Mouse (Mus musculus): ENCODE measurements at regions not wholly inside any gene's neighbourhood (a gene's known extent, or its start where the extent isn't known, plus 50 kb on each side); places are given as distances from the start of the nearest gene placed in this dataset.

DNA sequence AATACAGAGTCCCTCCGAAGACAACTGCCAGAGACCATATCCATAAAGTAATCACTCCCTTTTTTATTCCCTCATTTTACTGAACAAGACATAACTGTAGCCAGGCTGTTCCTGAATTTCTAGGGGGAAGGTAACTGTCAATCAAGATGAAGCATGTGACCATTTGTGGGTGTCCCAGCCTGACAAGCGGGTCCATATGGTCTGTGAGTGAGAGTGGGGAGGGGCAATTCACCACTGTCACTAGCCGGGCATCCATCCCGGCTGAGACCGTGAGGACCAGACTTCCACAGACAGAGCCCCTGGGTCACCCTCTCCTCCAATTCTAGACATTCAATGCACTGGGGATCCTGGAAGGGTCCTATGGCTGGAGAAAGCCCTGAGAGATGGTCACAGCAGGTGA, 54.6 kb downstream of the Gm11733 start:
- no peak for DNase-seq

DNA sequence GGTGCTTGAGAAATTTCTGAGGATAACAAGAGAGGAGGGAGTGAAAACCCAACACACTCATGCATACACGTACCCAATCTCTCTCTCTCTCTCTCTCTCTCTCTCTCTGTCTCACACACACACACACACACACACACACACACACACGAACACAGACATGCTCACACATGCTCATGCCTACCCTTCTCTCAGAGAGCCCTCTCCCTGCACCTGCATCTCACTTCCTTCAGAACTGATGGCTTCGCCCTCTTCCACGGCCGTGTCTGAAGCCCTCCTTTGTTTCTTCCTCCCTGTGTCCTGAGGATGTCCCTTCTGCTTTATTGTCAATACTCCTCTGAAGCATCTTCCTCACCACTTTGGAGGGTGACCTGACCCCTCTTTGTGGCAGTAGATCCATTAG, 56.4 kb downstream of the Gm11733 start:
- no peak for DNase-seq

DNA sequence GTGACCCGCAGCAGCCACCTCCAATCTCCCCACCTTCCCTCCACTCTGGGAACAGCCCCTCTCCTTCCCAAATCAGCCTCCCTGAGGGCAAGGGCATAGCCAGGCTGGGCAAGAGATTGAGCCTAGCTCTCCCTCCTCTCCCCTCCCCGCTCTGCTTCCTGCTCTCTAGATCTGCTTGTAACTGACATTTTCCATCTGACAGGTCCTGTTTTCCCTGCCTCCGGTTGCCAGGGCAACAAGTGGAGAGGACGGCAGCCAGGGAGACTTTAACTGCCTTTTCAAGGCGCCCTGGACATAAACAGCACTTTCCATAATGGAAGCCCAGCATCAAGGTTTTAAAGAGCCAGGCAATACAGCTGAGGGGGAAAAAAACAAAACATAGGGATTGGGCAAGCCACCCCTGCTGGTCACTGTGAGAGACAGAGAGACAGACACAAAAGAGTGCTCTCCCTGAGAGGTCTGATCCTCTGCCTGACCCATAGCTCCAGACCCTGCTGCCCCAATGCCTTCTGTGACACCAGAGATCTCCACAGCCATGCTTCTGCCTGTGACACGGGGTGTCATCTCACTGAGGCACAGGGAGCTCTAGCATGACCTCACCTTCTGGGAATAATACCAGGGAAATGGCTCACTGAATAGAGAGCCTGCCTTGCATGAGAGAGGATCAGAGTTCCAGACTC, 57.2 kb downstream of the Gm11733 start:
- DNase-seq = peak; percentile 52

DNA sequence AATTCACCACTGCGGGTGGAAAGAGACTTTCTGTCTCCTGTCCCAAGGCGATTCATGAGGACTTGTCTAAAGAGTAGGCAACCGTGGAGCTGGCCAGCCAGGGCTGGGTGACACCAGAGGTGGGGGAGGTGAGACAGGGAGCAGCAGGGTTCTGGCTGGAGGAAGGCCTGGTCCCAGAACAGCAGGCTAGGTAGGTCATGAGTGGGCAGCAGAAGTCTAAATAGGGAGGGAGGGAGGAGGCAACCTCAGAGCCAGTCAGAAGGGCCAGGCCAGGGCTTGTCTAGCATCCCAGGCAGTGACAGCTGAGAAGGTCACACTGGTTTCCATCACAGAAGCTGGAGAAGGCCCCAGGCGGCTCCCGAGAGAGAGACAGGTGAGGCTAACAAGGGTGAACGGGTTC, 59.0 kb downstream of the Gm11733 start:
- no peak for DNase-seq

DNA sequence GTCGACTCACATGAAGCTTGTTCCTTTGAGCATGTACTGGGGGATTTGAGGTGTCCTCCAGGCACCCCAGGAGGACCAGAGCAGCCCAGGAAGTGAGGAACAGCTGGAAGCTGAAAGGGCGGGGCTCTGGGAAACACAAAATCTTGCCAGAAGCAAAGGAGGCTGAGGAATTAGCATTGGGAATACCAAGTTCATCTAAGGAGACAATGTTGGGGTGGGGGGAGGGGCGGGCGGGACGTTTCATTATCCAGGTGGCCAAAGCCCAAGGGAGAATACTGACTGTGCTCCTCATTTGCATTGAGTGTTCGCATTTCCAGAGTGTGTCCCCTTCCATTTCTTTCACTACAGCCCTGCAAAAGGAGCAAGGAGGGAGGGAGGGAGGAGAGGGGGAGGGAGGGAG, 60.3 kb downstream of the Gm11733 start:
- DNase-seq = no peak

DNA sequence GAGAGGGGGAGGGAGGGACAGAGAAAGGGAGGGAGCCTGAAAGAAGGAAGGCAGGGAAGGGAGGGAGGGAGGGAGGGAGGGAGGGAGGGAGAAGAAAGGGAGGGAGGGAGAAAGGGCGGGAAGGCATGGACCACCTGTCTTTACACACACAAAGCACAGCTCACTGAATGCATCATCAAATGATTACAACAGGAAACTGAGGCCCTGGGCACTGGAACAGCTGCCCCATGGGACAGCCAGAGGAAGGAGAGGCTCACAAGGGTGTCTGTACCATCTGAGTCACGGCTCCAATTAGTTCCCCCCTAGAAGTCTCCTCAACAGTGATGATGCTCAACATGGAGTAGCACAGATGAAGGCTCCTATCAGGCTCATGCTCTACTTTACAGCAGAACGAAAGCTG, 60.8 kb downstream of the Gm11733 start:
- no peak for DNase-seq

DNA sequence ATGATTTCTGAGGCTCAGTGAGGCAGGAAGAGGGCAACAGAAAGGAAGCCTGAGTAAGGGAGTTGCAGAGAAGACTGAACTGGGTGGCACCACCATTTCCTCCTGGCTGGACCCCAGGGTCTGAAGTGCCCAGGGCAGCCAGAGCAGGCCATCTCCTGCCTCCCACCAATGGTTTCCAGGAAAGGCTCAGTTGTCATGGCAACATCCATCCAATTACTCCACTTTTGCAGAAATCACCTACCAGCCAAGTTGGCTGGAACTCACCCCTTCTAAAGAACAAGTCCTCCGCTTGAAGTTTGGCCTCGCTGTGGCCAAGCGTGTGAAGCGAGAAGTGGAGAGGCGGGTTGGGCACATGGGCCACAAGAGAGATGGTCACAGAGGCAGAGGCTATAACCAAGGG, 67.8 kb downstream of the Gm11733 start:
- peak; percentile 65 for DNase-seq

DNA sequence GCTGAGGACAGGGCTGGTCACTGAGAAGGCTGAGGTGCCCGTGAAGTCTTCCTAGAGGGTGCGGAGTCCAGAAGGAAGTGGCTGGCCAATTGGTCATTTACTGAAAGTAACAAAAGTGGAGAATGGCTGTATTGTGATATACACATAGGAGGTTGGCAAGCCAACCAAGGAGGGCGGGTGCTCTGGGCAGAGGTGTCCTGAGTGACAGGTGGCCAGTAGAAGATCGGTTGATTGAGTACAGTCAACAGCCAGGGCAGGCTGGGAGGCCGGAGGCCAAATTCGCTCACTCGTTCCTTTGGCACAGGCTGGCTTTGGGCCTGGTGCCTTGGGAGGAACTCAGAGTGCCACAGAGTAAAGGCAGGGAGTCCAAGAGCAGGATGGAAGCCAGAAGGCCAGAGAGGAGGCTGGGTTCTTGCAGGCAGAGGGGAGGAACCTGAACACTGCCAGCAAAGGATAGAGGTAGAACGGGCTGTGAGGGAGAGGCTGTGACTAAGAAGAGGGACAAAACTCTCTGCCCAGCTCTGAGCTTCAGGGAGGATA, 68.3 kb downstream of the Gm11733 start:
- no peak for DNase-seq

DNA sequence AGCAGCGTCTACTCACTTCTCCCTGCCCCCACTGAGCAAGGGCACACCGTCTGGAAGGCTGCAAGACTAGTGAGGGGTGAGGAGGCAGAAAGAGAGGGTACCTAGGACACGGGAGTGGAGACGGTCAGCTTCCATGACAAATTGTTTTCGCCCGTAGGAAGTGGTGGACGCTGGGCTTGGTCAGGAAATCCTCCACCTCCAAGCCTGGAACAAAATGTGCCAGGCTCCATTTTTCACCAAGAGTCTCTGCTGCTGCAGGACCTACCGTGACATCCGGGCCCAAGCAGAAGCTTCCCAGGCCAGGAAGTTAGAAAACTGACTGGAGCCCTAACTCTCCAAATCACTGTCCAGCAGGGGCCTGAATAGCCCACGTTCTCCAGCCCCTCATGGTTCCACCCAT, 69.9 kb downstream of the Gm11733 start:
- DNase-seq = no peak

DNA sequence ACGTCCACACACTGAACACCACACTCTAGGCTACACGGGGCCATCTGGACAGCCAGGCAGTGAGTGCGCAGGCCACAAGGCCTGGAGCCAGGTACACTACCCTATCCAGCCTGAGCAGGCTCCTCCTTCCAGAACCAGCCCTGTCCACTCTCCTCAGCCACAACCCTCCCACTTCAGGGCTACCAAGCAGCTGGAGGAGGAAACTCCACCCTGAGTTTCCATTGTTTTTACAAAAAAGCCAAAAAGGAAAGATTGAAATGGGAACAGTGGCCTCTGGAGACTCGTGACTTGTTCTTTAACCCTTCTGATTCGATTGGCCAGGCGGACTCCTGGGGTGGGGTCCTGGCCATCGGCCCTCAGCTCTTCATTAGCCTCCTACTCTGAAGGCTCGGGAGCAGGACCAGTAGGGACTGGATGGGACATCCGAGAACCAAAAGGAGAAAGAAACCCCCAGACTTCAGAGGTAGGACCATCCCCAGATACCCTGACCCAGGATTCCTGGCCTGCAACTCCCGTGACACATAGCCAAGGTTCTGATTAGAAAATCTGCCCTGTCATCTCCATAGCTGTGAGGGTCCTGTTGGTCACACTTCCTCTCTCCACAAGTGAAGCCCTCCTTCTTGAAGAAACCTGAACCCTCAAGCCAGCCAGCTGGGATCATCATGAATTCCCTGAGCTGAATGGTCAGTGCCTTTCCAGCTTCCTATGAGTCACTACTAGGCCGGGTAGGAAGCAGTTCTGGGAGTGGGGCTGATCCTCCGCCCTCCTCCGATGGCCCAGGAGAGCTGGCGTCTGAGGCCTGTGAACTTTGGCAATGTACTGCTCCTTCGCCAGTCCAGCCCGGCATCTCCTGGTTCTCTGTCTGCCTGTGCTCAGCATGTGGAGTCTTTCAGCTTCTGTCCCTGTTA, 73.6 kb downstream of the Gm11733 start:
- DNase-seq = no peak

DNA sequence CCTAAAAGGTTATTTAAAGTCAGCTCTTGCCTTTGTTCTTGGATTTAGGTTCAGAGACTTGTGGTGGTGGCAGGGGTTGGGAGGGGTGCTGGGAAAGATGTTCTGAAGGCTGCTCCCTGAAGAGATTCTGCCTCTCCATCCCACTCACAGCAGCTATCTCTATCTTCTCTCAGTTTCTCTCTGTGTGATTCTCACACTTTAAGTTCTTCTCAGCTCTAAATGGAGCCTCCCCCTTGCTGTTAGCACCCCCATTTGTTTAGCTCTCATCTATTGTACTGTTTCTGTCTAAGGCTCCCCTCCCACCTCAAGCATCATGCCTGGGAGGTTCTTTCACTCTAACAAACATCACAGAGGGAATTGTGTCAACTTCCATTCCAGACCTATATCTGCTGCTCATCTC, 75.7 kb downstream of the Gm11733 start:
- DNase-seq = peak; percentile 47

DNA sequence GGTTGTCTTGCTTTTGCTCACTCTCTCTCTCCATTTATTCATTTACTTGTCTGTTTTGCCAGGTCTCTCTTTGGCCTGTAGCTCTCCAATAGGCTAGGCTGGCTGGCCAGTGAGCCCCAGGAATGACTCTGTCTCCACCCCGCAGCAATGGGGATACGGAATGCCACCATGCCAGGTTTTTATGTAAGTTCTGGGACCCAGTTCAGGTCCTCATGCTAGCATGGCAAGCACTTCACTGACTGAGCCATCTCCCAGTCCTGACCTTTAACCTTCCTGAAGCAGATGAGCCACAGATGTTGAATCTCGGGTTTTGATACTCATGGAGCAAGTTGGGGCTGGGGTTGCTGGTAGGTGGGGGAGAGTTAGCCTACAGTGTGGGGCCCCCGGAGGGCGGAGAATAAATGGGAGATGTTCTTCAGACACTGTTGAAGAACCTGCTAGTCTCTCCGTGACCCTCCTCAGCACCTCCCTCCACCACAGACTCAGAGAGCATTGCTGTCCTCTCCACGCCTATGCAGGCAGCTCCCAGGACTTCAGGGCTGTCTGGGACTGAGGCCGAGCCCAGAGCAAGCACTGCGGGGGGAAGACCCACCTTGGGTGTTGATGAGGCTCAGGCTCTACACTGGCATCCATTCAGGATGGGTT, 83.9 kb downstream of the Gm11733 start:
- DNase-seq = no peak

DNA sequence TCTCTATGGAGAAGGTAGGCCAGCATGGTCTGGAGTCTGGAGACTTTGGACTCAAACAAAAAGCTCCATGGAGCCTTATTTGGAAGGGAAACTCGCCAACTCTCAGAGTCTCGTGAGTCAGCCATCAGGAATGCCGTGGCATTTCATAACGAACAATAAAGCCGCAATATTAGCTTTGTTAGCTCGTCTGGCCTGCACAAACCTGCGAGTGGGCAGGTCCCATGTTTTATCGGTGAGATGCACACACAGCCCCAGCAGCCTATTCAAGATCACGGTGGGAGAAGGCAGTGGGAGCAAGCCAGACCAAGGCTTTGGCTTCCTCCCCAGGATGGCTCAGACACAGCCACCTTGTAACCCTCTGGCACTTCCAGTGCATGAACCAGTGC, 84.4 kb downstream of the Gm11733 start:
- DNase-seq = no peak

DNA sequence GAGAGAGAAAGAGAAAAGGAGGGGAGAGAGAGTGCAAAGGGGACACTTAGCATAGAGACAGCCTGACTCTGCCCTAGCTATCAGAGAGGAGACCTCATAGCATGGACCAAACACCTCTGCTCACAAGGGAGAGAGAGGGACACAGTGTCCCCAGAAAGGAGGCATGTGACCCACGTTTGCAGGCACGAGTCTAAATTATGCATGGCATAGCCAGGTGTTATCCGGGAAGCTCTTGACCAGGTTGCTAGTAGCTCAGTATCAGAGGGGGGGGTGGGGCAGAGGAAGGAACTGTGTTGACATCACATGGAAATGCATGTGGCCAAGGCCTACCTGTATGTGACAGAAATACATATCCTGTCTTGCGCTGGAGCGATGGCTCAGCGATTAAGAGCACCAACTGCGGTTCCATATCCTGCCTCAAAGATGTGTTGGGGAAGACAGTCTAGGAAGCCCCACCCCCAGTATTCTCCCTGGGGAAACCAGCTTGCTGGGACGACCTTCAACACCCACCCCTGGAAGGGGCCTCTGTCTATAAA, 84.5 kb upstream of the Tnrc6c start:
- no peak for DNase-seq

DNA sequence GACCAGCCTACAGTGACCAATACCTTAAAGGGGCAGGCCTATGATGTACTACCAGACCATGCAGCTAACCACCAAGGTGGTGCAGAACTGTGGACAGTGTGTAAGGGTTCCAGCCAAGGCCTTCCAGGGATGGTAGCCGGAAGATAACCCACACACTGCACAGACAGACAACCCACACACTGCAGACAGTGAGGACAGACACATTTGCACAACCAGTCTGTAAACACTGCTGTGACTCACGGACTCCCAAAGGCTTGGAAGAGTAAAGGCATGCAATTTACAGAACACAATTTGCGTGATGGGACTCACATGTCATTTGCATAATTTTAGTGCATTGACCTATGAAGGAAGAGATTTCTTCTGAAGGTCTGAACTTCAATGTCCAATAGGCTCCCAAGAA, 82.2 kb upstream of the Tnrc6c start:
- no peak for DNase-seq

DNA sequence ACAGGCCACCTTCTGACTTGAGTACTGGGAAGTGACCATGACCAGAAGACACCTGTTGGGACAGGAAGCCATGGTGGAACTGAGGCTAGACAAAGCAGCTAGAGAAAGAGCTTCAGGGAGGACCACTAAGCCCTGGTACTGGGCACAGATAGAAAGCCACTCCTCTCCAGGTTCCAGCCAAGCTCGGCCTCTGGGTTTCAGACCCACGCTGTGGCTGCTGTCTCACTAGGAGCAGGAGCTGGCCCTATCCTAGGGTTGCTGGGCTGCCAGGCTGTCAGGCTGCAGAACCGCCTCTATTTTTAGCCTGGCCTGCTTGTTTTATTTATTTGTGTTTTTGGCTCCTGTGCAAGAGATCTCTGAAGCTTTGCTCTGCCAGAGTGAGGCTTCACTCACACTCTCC, 79.4 kb upstream of the Tnrc6c start:
- peak; percentile 40 for DNase-seq

DNA sequence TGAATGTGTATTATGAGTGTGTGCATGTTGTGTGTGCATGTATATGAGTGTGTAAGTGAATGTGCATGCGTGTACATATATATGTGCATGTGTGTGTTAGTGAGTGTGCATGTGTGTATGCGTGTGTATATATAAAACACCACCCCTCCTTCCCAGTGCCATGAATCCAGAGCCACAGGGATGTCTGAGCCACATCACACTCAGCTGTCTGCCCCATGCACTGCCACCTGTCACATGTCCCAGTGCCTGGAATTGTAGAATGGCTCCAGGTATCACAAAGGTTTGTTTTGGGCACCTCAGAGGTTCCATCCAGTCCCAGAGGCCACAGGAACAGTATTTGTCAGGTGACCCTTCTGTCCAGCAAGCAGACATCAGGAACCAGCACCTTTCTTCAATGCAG, 75.0 kb upstream of the Tnrc6c start:
- DNase-seq = no peak

DNA sequence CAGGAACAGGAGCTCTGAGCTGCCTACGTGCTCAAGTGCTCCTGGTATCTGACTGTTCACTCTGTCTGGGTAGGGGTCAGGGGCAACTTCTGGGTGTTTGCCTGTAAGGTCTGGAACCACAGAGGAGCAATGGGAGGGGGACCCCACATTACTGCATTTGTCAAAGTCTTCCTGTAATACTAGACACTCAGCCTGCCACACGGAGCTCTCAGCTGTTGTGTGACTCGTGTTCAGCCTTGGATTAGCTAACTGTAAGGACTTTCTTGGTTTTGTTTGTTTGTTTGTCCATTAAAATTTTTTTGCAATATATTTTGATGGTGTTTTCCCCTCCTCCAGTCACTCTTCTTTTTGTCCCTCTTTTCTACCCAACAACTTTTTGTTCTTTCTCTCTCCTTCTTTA, 74.4 kb upstream of the Tnrc6c start:
- no peak for DNase-seq

DNA sequence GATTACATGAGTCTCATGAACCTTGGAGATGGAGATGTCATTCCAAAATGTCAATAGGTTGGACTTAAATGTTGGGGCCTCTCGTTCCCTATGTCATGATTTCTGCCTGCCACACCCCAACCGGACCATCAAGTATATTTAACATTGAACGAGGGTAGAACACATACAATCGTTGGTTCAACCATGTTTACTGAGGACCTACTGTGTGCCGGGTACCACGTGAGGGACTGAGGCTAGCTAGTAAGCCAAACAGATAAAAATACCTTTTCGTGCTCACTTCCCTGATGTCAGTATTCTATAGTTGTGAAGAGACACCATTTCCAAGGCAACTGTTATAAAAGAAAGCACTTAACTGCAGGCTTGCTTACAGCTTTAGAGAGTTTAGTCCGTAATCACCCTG, 70.6 kb upstream of the Tnrc6c start:
- DNase-seq = no peak

DNA sequence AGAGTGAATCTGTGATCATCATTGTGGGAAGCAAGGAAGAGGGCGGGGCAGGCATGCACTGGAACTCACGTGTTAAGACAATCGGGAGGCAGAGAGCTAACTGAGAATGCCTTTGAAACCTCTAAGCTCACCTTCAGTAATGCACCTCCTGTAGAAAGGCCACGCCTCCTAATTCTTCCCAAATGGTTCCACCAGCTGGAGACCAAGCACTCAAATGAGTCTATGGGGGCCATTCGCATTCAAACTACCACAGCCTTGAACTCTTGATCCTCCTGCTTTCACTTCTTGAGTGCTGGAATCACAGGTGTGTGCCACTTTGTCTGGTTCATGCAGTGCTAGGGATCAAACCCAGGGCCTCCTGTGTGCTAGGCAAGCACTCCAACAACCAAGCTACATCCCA, 68.5 kb upstream of the Tnrc6c start:
- DNase-seq = no peak

DNA sequence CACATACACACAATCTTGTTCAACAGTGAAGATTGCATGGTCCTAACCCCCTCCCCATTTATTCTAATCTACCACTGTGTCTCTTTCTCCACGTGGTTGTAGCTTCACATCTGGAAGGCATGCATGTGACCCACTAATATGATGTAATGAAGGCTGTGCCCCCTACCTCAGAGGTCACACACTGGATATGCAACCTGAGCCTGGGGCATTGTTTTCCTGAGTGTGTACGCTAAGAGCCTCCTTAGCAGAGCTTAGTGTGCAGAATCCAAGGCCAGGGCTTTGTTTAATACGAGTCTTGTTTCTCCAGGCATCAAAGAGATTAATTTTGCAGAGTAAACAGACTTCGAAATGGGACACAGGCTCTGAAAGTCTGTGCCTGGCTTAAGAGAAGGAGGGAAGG, 68.0 kb upstream of the Tnrc6c start:
- DNase-seq = no peak

DNA sequence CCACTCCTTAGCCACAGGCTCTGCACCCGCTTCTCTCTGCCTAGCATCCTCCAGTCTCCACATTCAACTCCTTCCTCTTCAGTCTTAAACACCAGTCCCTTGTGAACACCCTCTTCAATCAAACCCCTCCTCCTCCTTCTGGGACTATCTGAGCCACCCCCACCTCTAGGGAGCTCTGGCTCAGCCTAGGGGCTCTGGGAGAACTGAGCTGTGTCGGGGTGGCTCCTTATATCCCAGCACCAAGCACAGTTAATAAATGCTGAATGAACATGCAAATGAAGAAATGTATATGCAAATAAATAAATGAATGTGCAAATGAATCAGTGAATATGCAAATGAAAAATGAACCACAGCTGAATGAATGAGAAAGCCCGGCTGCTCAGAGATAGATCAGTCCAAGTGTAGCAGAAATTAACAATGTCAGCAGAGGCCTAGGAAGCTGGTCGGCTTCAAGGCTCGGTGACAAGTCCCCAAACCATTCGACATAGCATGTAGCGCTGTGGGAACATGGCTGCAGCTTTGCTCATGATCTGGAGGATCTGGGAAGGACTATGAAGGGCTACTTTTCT, 67.1 kb upstream of the Tnrc6c start:
- DNase-seq = no peak

DNA sequence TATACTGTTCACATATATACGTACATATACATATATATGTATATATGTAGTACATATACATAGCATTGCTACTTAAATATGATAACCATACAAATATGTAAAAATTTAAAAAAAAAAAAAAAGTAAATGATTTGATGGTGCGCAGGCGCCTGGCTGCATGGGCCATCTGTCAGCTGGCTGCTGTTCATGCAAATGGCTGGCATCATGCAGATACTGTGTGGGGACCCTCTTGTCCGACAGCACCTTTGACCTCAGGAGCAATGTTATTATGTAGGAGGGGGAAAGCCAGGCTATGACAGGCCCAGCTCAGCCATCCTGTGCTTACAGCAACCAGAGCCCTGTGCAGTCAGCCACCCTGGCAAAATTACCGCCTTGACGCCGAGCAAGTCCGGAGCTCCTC, 65.1 kb upstream of the Tnrc6c start:
- no peak for DNase-seq

Data from right cerebral cortex, adult 18-20 months (tissue).